ENCODE assay signal across 17 mouse cellular contexts in genomic region chr11:98664091-98664490, GRCm38 (mm10). TPM values are rescaled to one million over a fixed set of nuclear protein-coding genes. Genes with fewer than 3 reads are reported as not detected.
"Had no signal": no experiment of that assay in that cellular context is flagged by ENCODE, and none has a peak within 500 bp of the region (broad histone marks: within the 10 kb centered on the region; RNA-seq: fewer than 3 reads in every experiment).

Gene Gsdma, plus strand, starts transcription at chr11:98664351.

- DNase-seq: kidney, adult 18-20 months; kidney, postnatal 10 days; kidney, postnatal 4 days; left cerebral cortex, postnatal 4 days; right cerebral cortex, adult 18-20 months; thymus, postnatal 4 days had no signal

- H3K4me1 ChIP-seq: liver, embryonic 12.5 days; lung, embryonic 15.5 days; stomach, embryonic 15.5 days had no signal

- H3K9me3 ChIP-seq: liver, embryonic 12.5 days; lung, embryonic 15.5 days; midbrain, embryonic 15.5 days; neural tube, embryonic 13.5 days; stomach, embryonic 15.5 days had no signal

- H3K36me3 ChIP-seq: liver, embryonic 12.5 days; lung, embryonic 15.5 days; midbrain, embryonic 15.5 days; neural tube, embryonic 13.5 days; stomach, embryonic 15.5 days had no signal

- H3K4me3 ChIP-seq: layer of hippocampus, adult 2 months; liver, embryonic 12.5 days; lung, embryonic 15.5 days; midbrain, embryonic 15.5 days; neural tube, embryonic 13.5 days; stomach, embryonic 15.5 days had no signal

- ATAC-seq: liver, embryonic 12.5 days; midbrain, embryonic 15.5 days had no signal

- H3K27me3 ChIP-seq: midbrain, embryonic 15.5 days had no signal

RNA-seq across cellular contexts. Expression of gene Gsdma, which starts in this region (rescaled TPM):
- total RNA-seq: layer of hippocampus, adult 2 months; layer of hippocampus, postnatal 10 days; left cerebral cortex, postnatal 4 days; monocyte, adult 5-6 weeks had no signal
- polyA plus RNA-seq: intestine, embryonic 14.5 days; kidney, embryonic 14.5 days; liver, embryonic 12.5 days; midbrain, embryonic 11.5 days; midbrain, embryonic 15.5 days; neural tube, embryonic 13.5 days had no signal
